Mouse (Mus musculus) ovary, postnatal 10 days (tissue): ENCODE data around the gene Ufm1.

ENCODE experiments used
- DNase-seq: peaks from one replicate; pipeline ENCODE4 v3.0.0; 2022; ENCODE audit warnings: low spot score

The Ufm1 gene

GRCm38 (mm10) chr3:53863383-53864220 is at the start of gene Ufm1:
TSS of gene Ufm1 (minus strand) at chr3:53863830.
- DNase-seq = peak; percentile 77

DNA sequence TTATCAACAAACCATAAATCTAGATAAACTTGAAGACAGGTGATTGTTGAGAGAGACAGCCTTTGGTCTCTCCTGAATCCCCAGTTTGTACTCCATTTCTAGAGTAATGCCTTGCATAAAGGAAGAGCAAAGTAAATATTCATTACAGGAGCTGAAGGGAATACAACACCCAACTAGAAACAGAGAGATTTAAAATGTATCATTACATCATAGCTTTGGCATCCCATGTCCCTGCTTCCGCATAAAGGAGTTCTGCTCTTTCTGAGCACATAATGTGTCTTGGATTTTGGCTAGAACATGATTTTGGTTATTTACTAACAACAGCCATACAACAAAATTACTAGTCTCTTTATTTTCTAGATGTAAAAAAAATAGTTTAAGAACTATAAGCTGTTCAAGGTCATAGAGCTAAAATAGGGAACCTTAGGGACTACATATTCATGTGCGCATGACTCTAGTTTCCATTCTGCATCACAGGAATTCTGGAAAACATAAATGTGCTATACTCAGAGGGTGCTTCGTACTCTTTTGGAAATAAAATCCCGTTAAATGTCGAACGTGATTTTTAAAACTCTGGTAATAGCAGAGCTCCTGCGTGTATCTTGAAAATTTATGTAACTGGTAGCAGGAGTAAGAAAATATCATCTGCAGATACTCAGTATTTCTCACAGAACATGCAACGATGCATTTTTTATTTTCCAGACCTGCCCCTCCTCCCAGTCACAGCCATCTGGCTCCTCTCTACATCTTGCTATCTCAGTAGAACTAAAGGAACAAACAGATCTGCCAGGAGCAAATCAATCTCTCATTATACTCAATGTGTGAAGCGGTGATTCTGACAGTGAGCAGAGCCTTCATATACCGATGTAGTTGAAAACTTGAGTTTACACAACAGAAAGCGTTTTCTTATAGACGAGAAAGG is 27.2 kb upstream of the Ufm1 start:
- no peak for DNase-seq

GRCm38 (mm10) chr3:53871596-53871995 is 8.0 kb upstream of the Ufm1 start:
- DNase-seq = no peak

- DNase-seq = no peak
Measured at GRCm38 (mm10) chr3:53870482-53870881, 6.9 kb upstream of the Ufm1 start.

- no peak for DNase-seq
Measured at GRCm38 (mm10) chr3:53869263-53869662, 5.6 kb upstream of the Ufm1 start.

GRCm38 (mm10) chr3:53868212-53868611 is 4.6 kb upstream of the Ufm1 start:
- DNase-seq = no peak

DNA sequence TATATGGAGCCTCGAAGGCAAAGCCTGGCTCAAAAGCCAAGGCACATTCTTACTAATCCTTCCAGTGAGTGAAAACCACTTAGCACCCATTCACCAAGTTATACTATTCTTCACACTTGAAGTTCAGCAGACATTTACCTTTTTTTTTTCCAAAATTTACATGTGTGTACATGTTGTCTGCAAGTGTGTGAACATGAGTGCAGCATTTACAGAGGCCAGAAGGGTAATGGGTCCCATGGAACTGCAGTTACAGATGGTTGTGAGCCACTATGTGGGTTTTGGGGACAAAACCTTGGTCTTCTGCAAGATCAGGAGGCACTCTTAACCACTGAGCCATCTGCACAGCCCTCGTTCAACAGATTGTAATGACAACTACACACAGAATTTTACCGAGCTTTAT is 8.8 kb downstream of the Ufm1 start:
- no peak for DNase-seq

DNA sequence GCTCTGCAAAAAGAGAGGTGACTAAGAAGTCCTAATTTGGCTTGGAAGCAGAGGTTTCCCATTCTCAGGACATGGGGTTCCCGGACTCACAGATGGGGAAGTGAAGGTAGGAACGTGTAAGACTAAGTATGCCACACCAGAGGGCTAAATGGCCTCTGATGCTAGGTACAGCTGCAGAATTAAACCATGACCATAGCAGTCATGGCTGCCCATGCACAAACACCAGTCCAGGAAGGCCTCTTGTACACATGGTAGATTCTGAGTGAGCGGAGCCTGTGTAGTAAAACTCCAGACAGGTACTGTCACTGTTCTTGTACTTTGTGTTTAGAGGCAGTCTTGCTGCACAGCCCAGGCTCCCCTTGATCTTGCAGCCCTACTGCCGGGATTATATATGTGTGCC is 9.4 kb downstream of the Ufm1 start:
- DNase-seq = no peak

DNA sequence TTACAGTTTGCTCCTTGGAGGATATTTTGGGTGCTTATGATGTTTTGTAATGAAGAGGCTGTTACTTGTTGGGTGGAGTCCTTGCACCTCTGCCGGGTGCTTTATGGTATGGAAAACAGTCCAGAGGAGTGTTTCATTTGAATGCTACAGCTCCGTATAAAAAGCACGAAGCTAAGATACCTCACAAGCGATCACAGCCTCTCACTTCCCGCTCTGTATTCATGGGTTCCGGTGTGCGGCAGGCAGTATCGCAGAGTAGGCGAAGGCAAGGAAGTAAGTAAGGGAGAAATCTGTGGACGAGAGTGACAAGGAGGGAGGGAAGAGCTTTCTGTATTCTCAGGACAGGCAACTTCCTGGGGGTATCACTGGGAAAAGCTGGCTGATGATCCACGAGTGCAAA is 15.4 kb downstream of the Ufm1 start:
- no peak for DNase-seq

DNA sequence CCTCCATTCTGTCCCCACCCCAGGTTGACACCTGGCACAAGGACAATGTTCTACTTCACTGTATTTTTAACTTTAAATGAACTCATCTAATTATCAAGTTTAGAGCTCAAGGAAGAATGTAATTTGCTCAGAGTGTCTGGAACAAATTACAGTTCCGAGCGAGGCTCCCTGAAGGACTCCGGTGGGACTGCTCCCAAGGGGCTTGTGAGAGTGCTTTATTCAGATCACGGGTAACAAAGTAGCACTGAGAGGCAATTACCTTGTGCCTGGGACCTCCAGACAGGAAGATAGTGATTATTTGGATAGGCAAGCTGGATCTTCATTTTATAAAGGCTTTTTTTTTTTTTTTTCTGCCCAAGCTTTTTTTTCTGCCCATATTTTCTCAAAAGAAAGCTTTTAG is 15.9 kb downstream of the Ufm1 start:
- DNase-seq = no peak

GRCm38 (mm10) chr3:53846206-53846928 is 17.3 kb downstream of the Ufm1 start:
- DNase-seq = no peak

GRCm38 (mm10) chr3:53844786-53845185 is 18.8 kb downstream of the Ufm1 start, which contains the start of gene Gm10985:
TSS of gene Gm10985 (plus strand) at chr3:53845086.
- no peak for DNase-seq

GRCm38 (mm10) chr3:53834238-53834637 is 29.4 kb downstream of the Ufm1 start:
- DNase-seq = no peak

DNA sequence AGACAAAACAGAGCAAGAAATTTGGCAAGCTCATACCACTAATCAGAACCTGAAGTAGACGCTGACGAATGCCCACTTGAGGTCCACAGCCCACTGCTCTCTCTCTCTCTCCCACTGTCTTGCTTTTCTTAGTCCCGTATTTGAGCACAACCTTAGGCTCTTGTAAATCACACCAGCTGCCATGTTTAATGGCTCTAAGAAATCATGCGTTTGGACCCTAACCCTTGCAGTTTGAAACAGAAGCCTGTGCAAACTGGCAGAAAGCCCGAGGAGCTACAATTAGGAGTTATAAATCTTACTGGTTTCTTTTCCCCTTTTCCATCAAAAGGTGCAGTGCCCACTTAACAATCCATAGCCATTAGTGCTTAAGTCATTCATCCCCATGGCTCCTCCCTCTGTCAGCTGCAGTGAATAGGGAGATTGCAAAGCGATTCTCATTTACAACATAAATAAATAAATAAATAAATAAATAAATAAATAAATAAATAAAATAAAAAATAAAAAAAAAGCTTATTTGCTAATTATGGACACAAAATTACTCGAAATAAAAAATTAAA is 50.1 kb downstream of the Ufm1 start:
- DNase-seq = no peak
